Mouse (Mus musculus): ENCODE results near the gene Grin3b. TPM values are rescaled to one million over a fixed set of nuclear protein-coding genes. Genes with fewer than 3 reads are reported as not detected.

Grin3b gene
- total RNA-seq, 1 experiment, result 0.36 TPM

DNA sequence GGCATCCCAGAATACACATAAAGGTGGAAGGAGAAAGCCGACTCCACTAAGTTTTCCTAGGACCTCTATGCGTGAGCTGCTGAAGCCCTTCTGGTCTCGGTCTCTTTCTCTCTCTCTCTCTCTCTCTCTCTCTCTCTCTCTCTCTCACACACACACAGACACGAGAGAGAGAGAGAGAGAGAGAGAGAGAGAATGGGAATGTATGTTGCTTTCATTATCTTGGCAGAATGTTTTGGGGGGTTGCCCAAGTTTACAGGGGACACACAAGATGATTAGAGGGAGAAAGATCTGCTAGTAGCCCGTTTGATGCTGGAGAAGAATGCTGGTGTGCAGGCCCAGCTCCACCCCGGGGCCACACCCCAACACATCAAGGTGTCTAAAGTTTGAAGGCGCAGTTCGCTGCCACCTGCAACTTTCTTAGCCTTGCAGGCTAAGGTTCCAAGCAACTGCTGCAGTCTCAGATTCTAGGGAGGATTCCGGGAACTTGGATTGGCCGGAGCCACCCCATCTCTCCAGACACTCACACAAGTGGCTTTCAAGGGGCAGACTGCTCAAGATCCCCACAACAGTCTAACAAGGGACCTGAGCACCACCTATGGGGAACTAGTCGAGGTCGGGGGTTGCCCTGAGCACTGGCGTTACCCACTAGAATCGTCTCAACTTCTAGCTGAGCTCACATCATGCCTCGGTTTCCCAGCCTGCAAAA, 44.6 kb upstream of the Grin3b start:
- in situ Hi-C loops (cut with MboI; ENCODE audit: low sequenced_read_pairs in 2 of 2, unreplicated experiment in 2 of 2), result no loop called here
- no peak overlapping the region for H3K27ac ChIP-seq (ENCODE audit: insufficient read depth, low read depth, low read length, poor library complexity, severe bottlenecking)
- TF ChIP-seq ZC3H11A (IDR thresholded peaks at IDR 0.05; ENCODE audit: borderline replicate concordance, low read depth, low read length) (no peak), HCFC1 (IDR thresholded peaks at IDR 0.05; ENCODE audit: borderline replicate concordance, insufficient read depth, low read length) (no peak), ZNF384 (IDR thresholded peaks at IDR 0.05; ENCODE audit: low read depth, low read length) (no peak), CHD2 (IDR thresholded peaks at IDR 0.05; ENCODE audit: low read depth, low read length) (no peak), MAFK (IDR thresholded peaks at IDR 0.05; ENCODE audit: insufficient read depth, low read depth, low read length) (no peak)

DNA sequence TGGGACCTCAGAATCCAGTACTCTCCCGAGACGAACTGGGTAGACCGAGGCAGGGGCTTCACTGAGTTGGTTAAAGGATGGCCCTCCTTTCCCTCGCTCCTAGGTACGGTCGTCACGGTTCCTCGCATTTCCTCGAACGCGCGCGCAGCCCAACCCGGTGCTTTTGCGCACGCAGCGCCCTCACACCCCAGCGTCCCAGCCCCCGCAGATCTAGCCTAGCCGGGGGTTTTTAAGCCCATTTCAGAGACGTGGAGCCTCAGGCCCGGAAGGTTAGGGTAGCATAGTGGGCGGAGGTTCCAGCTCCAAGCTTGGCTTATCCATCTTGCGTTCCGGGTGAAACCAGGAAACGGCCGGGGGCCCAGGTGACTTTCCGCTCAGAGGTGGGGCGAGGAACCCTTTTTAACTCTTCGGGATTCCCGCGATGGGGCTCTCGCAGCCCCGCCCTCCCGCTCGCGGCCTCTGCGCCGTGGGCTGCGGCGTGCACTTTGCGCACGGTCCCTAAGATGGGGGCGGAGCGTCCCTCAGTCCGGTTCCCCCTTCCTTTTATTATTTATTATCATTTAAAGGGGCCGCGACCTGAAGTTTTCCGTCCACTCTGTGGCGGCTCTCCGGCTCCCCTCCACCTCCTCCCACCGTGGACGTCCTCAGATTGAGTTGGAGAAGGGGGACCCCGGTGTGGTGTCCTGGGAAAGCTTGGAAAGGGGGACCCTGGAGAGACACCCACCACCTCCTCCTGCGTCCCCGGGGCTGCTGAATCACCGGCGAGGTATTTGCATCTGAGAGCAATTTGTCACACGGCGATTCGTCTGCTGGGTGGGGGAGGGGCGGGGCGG, 43.8 kb upstream of the Grin3b start, which contains the start of gene Arid3a:
Arid3a (plus strand) TSS at position 553 of the 833 bp plus-strand sequence.
- in situ Hi-C loops (cut with MboI; ENCODE audit: low sequenced_read_pairs in 2 of 2, unreplicated experiment in 2 of 2), result no loop called here
- peak within 1 kb of the TSS; percentile 82 for H3K9ac ChIP-seq (ENCODE audit: insufficient read depth, low read depth, low read length, poor library complexity, severe bottlenecking)
- H3K27ac ChIP-seq (ENCODE audit: insufficient read depth, low read depth, low read length, poor library complexity, severe bottlenecking), result peak within 1 kb of the TSS; percentile 36; the same call in 1 of the 2 replicates
- peaks cover 0 to 6% of the 10 kb centered on the region in 2 experiments; a peak in 2 of 4 replicates for H3K4me1 ChIP-seq (ENCODE audit: control insufficient read depth in 2 of 2, insufficient read depth in 2 of 2, low read length in 2 of 2, poor library complexity in 1 of 2)
- no peaks in the 10 kb centered on the region for H3K36me3 ChIP-seq (ENCODE audit: control insufficient read depth, insufficient read depth, low read length, poor library complexity, severe bottlenecking)
- H3K9me3 ChIP-seq (ENCODE audit: control insufficient read depth, insufficient read depth, low read depth, low read length), result no peaks in the 10 kb centered on the region
- peak; percentile 83 for DNase-seq (ENCODE audit: low read depth, low spot score)
- TF ChIP-seq ZNF384 (IDR thresholded peaks at IDR 0.05; ENCODE audit: low read depth, low read length) (no peak), HCFC1 (IDR thresholded peaks at IDR 0.05; ENCODE audit: borderline replicate concordance, insufficient read depth, low read length) (peak; percentile 71; the same call in 1 of the 2 replicates), MAFK (IDR thresholded peaks at IDR 0.05; ENCODE audit: insufficient read depth, low read depth, low read length) (no peak), CHD2 (IDR thresholded peaks at IDR 0.05; ENCODE audit: low read depth, low read length) (peak; percentile 94)
- peak within 1 kb of the TSS; percentile 81 to 96 for H3K4me3 ChIP-seq (ENCODE audit: insufficient read depth in 1 of 2, low read depth in 1 of 2, low read length in 2 of 2, poor library complexity in 1 of 2, severe bottlenecking in 1 of 2)

More for the DNA sequence above, 44.6 kb upstream of the Grin3b start:
- peaks cover 0 to 9% of the 10 kb centered on the region in 2 experiments; a peak in 2 of 4 replicates for H3K4me1 ChIP-seq (ENCODE audit: control insufficient read depth in 2 of 2, insufficient read depth in 2 of 2, low read length in 2 of 2, poor library complexity in 1 of 2)
- H3K4me3 ChIP-seq (ENCODE audit: insufficient read depth in 1 of 2, low read depth in 1 of 2, low read length in 2 of 2, poor library complexity in 1 of 2, severe bottlenecking in 1 of 2), result peak overlapping the region; percentile 81 to 96
- peak overlapping the region; percentile 77 for H3K9ac ChIP-seq (ENCODE audit: insufficient read depth, low read depth, low read length, poor library complexity, severe bottlenecking)
- no peaks in the 10 kb centered on the region for H3K36me3 ChIP-seq (ENCODE audit: control insufficient read depth, insufficient read depth, low read length, poor library complexity, severe bottlenecking)
- DNase-seq (ENCODE audit: low read depth, low spot score), result no peak
- no peaks in the 10 kb centered on the region for H3K9me3 ChIP-seq (ENCODE audit: control insufficient read depth, insufficient read depth, low read depth, low read length)

DNA sequence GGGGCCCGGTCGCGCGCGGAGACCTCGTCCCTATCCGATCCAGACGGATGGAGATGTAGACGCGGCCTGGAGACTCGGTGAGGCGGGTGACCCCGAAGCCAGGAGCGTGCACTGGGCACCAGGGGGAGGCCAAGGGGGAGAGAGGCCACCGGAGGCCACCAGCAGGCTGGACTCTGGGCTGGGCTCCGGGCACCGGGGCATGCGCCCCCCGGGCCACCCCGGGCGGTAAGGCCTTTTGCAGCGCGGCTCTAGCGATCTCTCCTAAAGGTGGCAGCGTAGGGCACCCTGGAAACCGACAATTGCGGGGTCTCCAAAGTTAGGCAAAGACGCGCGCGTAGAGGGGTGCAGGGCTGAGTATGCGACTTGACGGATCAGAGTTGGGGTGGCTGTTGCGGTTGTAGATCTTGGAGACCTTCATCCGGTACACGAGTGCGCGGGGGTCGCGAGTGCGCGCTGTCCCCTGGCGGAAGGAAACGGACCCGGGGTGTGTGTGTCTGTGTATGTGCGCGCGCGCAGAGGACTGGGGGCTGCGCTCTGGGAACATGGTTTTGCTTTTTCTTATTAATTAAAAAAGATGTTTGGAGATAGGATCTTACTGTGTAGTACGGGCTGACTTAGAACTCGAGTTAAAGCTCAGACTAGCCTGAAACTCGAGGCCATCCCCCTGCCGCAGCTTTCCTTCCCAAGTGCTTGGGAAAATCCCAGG, 43.0 kb upstream of the Grin3b start:
- peak overlapping the region; percentile 81 to 96 for H3K4me3 ChIP-seq (ENCODE audit: insufficient read depth in 1 of 2, low read depth in 1 of 2, low read length in 2 of 2, poor library complexity in 1 of 2, severe bottlenecking in 1 of 2)
- H3K9me3 ChIP-seq (ENCODE audit: control insufficient read depth, insufficient read depth, low read depth, low read length), result no peaks in the 10 kb centered on the region
- peak overlapping the region; percentile 82 for H3K9ac ChIP-seq (ENCODE audit: insufficient read depth, low read depth, low read length, poor library complexity, severe bottlenecking)
- peak overlapping the region; percentile 36; the same call in 1 of the 2 replicates for H3K27ac ChIP-seq (ENCODE audit: insufficient read depth, low read depth, low read length, poor library complexity, severe bottlenecking)
- no peak for DNase-seq (ENCODE audit: low read depth, low spot score)
- no peaks in the 10 kb centered on the region for H3K36me3 ChIP-seq (ENCODE audit: control insufficient read depth, insufficient read depth, low read length, poor library complexity, severe bottlenecking)
- peaks cover 0 to 6% of the 10 kb centered on the region in 2 experiments; a peak in 1 of 4 replicates for H3K4me1 ChIP-seq (ENCODE audit: control insufficient read depth in 2 of 2, insufficient read depth in 2 of 2, low read length in 2 of 2, poor library complexity in 1 of 2)
- in situ Hi-C loops (cut with MboI; ENCODE audit: low sequenced_read_pairs in 2 of 2, unreplicated experiment in 2 of 2), result no loop called here
- TF ChIP-seq MAFK (IDR thresholded peaks at IDR 0.05; ENCODE audit: insufficient read depth, low read depth, low read length), result no peak

DNA sequence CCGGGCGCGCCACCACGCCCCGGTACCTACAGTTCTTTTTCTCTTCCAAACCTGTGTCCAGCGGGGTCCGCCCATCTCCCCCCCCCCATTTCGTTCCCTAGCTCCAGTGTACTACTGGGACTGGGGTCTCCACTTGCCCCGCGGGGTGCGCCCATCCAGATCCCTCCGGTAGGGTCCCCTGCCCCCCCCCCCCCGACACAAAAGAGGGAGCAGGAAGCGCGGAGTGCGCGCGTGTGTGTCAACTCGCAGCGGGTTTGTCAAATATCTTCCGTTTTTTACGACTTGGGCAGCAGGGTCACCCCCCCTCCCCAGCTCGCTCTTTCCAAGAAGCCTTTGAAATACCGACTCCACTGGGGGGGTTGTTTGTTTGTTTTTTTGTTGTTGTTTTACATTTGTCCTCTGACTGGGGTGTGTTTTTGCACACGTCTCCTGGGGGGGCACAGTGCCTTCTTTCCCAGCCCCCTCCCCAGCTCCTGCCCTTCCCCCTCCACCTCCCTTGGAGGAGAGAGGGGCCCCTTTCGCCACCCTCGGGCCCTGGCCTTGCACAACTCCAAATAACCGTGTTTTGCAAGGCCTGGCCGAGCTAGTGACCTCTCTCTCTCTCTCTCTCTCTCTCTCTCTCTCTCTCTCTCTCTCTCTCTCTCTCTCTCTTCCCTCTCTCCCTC, 42.4 kb upstream of the Grin3b start:
- Histone ChIP-seq H3K4me3 (ENCODE audit: insufficient read depth in 1 of 2, low read depth in 1 of 2, low read length in 2 of 2, poor library complexity in 1 of 2, severe bottlenecking in 1 of 2) (peak overlapping the region; percentile 81 to 96), H3K9me3 (ENCODE audit: control insufficient read depth, insufficient read depth, low read depth, low read length) (no peaks in the 10 kb centered on the region), H3K27ac (ENCODE audit: insufficient read depth, low read depth, low read length, poor library complexity, severe bottlenecking) (no peak overlapping the region), H3K36me3 (ENCODE audit: control insufficient read depth, insufficient read depth, low read length, poor library complexity, severe bottlenecking) (no peaks in the 10 kb centered on the region), H3K9ac (ENCODE audit: insufficient read depth, low read depth, low read length, poor library complexity, severe bottlenecking) (peak overlapping the region; percentile 38; the same call in 1 of the 2 replicates), H3K4me1 (ENCODE audit: control insufficient read depth in 2 of 2, insufficient read depth in 2 of 2, low read length in 2 of 2, poor library complexity in 1 of 2) (peaks cover 0 to 6% of the 10 kb centered on the region in 2 experiments; a peak in 1 of 4 replicates)
- TF ChIP-seq ZC3H11A (IDR thresholded peaks at IDR 0.05; ENCODE audit: borderline replicate concordance, low read depth, low read length) (no peak), ZNF384 (IDR thresholded peaks at IDR 0.05; ENCODE audit: low read depth, low read length) (no peak), HCFC1 (IDR thresholded peaks at IDR 0.05; ENCODE audit: borderline replicate concordance, insufficient read depth, low read length) (no peak), MAFK (IDR thresholded peaks at IDR 0.05; ENCODE audit: insufficient read depth, low read depth, low read length) (no peak), CHD2 (IDR thresholded peaks at IDR 0.05; ENCODE audit: low read depth, low read length) (no peak)
- DNase-seq (ENCODE audit: low read depth, low spot score), result no peak
- in situ Hi-C loops (cut with MboI; ENCODE audit: low sequenced_read_pairs in 2 of 2, unreplicated experiment in 2 of 2), result no loop called here
